Comparison of ENCODE assay signal across 11 mouse cellular contexts in genomic region chr5:118123096-118123495, GRCm38 (mm10). TPM values are rescaled to one million over a fixed set of nuclear protein-coding genes. Genes with fewer than 3 reads are reported as not detected.
DNase-seq lines count a peak whose midpoint lies in the region; ATAC-seq and TF ChIP-seq lines count a peak whose summit lies in the region.
"Had no signal": no experiment of that assay in that cellular context is flagged by ENCODE, and none has a peak within 500 bp of the region (broad histone marks: within the 10 kb centered on the region; RNA-seq: fewer than 3 reads in every experiment).

No protein-coding gene starts in this region.

- H3K9me3 ChIP-seq in hindbrain, embryonic 15.5 days: no peaks in the 10 kb centered on the region
- no peaks in the 10 kb centered on the region for H3K9me3 ChIP-seq in kidney, embryonic 15.5 days (replicated peaks)
- H3K9me3 ChIP-seq: liver, embryonic 13.5 days had no signal

- no peak for TF ChIP-seq CTCF in cerebellum, adult 2 months (IDR thresholded peaks at IDR 0.05; ENCODE audit: borderline replicate concordance, insufficient read depth, low read depth, low read length)
- TF ChIP-seq CTCF in left cerebral cortex, adult 2 months (IDR thresholded peaks at IDR 0.05): no peak
- TF ChIP-seq CTCF in heart, adult 2 months (IDR thresholded peaks at IDR 0.05): no peak

- 63% methylated on average over 10 of the region's 10 CpGs for whole genome bisulfite sequencing in cerebellum, adult 2 months
- WGBS in hindbrain, embryonic 15.5 days: 61% methylated on average over 10 of the region's 10 CpGs
- 64% methylated on average over 10 of the region's 10 CpGs for WGBS in heart, adult 2 months
- WGBS in kidney, embryonic 15.5 days: 54% methylated on average over 10 of the region's 10 CpGs

- DNase-seq in cerebellum, adult 2 months: no peak
- no peak for DNase-seq in cerebellum, postnatal 4 days (ENCODE audit: low spot score in 2 of 2)
- DNase-seq in left cerebral cortex, adult 2 months (ENCODE audit: extremely low spot score in 1 of 2, low spot score in 2 of 2): no peak
- no peak for DNase-seq in left cerebral cortex, adult 11 months (ENCODE audit: low spot score)
- DNase-seq in retina, postnatal 1 day: peak; percentile 67
- DNase-seq in heart, adult 2 months: no peak
- DNase-seq: kidney, postnatal 14 days; liver, embryonic 13.5 days had no signal

- peak overlapping the region; percentile 57 for H3K27ac ChIP-seq in cerebellum, adult 2 months (ENCODE audit: insufficient read depth, low read length)
- peak overlapping the region; percentile 61 for H3K27ac ChIP-seq in left cerebral cortex, adult 2 months
- 0 out of 2 replicates have a peak overlapping the region, but pooled peaks have one; percentile 33 for H3K27ac ChIP-seq in hindbrain, embryonic 15.5 days (replicated peaks)
- H3K27ac ChIP-seq in heart, adult 2 months: no peak overlapping the region
- H3K27ac ChIP-seq in kidney, embryonic 15.5 days: no peak overlapping the region
- H3K27ac ChIP-seq: liver, embryonic 13.5 days had no signal

- ATAC-seq in hindbrain, embryonic 15.5 days (ENCODE audit: low FRiP score, low read depth): no peak
- ATAC-seq in kidney, embryonic 15.5 days (replicated peaks; ENCODE audit: low FRiP score): no peak

- intact Hi-C loops in left cerebral cortex, adult 2 months (cut with DNase I): no loop called here
- intact Hi-C loops in heart, adult 2 months (cut with DNase I): no loop called here

- H3K36me3 ChIP-seq in hindbrain, embryonic 15.5 days: peaks cover 13% of the 10 kb centered on the region; the same call in 1 of the 2 replicates
- H3K36me3 ChIP-seq in heart, adult 2 months (ENCODE audit: control insufficient read depth, insufficient read depth, low read length): peaks cover 1% of the 10 kb centered on the region; the same call in 1 of the 2 replicates
- peaks cover 67% of the 10 kb centered on the region for H3K36me3 ChIP-seq in kidney, embryonic 15.5 days

- H3K4me3 ChIP-seq in cerebellum, adult 2 months (replicated peaks; ENCODE audit: insufficient read depth, low read depth, low read length): no peak overlapping the region
- no peak overlapping the region for H3K4me3 ChIP-seq in left cerebral cortex, adult 2 months
- H3K4me3 ChIP-seq in hindbrain, embryonic 15.5 days: no peak overlapping the region
- no peak overlapping the region for H3K4me3 ChIP-seq in heart, adult 2 months
- H3K4me3 ChIP-seq in kidney, embryonic 15.5 days (replicated peaks): no peak overlapping the region
- H3K4me3 ChIP-seq: liver, embryonic 13.5 days had no signal

- no peak for TF ChIP-seq POLR2A in cerebellum, adult 2 months (IDR thresholded peaks at IDR 0.05; ENCODE audit: borderline replicate concordance, insufficient read depth, low read length)
- TF ChIP-seq POLR2A in heart, adult 2 months (IDR thresholded peaks at IDR 0.05; ENCODE audit: insufficient read depth, low read depth, low read length): no peak

- no peak overlapping the region for H3K9ac ChIP-seq in hindbrain, embryonic 15.5 days
- no peak overlapping the region for H3K9ac ChIP-seq in heart, adult 2 months (ENCODE audit: low read depth, low read length)
- H3K9ac ChIP-seq in kidney, embryonic 15.5 days: no peak overlapping the region
- H3K9ac ChIP-seq: liver, embryonic 13.5 days had no signal

- TF ChIP-seq EP300 in heart, adult 2 months (IDR thresholded peaks at IDR 0.05; ENCODE audit: insufficient read depth, low read depth, low read length): no peak

- H3K4me2 ChIP-seq in hindbrain, embryonic 15.5 days: no peak overlapping the region
- H3K4me2 ChIP-seq in kidney, embryonic 15.5 days: no peak overlapping the region
- H3K4me2 ChIP-seq: liver, embryonic 13.5 days had no signal

- peaks cover 67% of the 10 kb centered on the region for H3K4me1 ChIP-seq in cerebellum, adult 2 months (ENCODE audit: control insufficient read depth, insufficient read depth, low read length)
- peaks cover 38% of the 10 kb centered on the region for H3K4me1 ChIP-seq in hindbrain, embryonic 15.5 days (replicated peaks)
- peaks cover 6% of the 10 kb centered on the region for H3K4me1 ChIP-seq in heart, adult 2 months (ENCODE audit: control insufficient read depth, insufficient read depth, low read length)
- H3K4me1 ChIP-seq in kidney, embryonic 15.5 days: peaks cover 14% of the 10 kb centered on the region

- peaks cover 3% of the 10 kb centered on the region for H3K79me2 ChIP-seq in heart, adult 2 months (replicated peaks; ENCODE audit: control insufficient read depth, insufficient read depth, low read length)

- H3K27me3 ChIP-seq in cerebellum, adult 2 months (ENCODE audit: control insufficient read depth, insufficient read depth, low read length): no peaks in the 10 kb centered on the region
- no peaks in the 10 kb centered on the region for H3K27me3 ChIP-seq in hindbrain, embryonic 15.5 days
- H3K27me3 ChIP-seq in heart, adult 2 months (ENCODE audit: control insufficient read depth, insufficient read depth, low read length): no peaks in the 10 kb centered on the region
- H3K27me3 ChIP-seq in kidney, embryonic 15.5 days: no peaks in the 10 kb centered on the region
- H3K27me3 ChIP-seq: liver, embryonic 13.5 days had no signal

RNA-seq across cellular contexts. Expression of gene Fbxw8, which starts 32.2 kb away (rescaled TPM):
- 42.8 and 46.2 TPM in 2 replicates for polyA plus RNA-seq in cerebellum, adult 2 months (2012; rRNA removed)
- 10 to 100 TPM; 34.5 to 35.1 TPM for total RNA-seq in left cerebral cortex, adult 2 months (2021)
- polyA plus RNA-seq in hindbrain, embryonic 15.5 days (2015; fragmentation: Nextera tagmentation; extraction: Ambion mirVana): 21.1 and 21.7 TPM in 2 replicates
- 10 to 100 TPM; 36.8 to 39.2 TPM for total RNA-seq in heart, adult 2 months (2021)
- polyA plus RNA-seq in heart, adult 2 months (2012; rRNA removed): 35.1 and 46.8 TPM in 2 replicates
- polyA plus RNA-seq in kidney, embryonic 15.5 days (2015; fragmentation: Nextera tagmentation; extraction: Ambion mirVana): 25.7 and 28.9 TPM in 2 replicates

RNA-seq across cellular contexts. Expression of gene Hrk, which starts 41.4 kb away (rescaled TPM):
- polyA plus RNA-seq in cerebellum, adult 2 months (2012; rRNA removed): 3.3 and 3.4 TPM in 2 replicates
- total RNA-seq in left cerebral cortex, adult 2 months (2021): 10 to 100 TPM; 26.6 to 26.7 TPM
- polyA plus RNA-seq in hindbrain, embryonic 15.5 days (2015; fragmentation: Nextera tagmentation; extraction: Ambion mirVana): 4.9 and 5.8 TPM in 2 replicates
- under 1 TPM; 0.50 TPM for total RNA-seq in heart, adult 2 months (2021)
- 0.20 and 0.53 TPM in 2 replicates for polyA plus RNA-seq in heart, adult 2 months (2012; rRNA removed)
- 0.09 and 0.12 TPM in 2 replicates for polyA plus RNA-seq in kidney, embryonic 15.5 days (2015; fragmentation: Nextera tagmentation; extraction: Ambion mirVana)
- total RNA-seq: common myeloid progenitor, adult 5-6 weeks had no signal

Comparison
In these comparisons a context has a peak if more than half of its experiments do, and no peak if none do; other contexts are left out.
1. H3K27ac ChIP-seq: peak in cerebellum, adult 2 months (single experiment), left cerebral cortex, adult 2 months (single experiment) and hindbrain, embryonic 15.5 days (single experiment); none in heart, adult 2 months (single experiment) and kidney, embryonic 15.5 days (single experiment).